Mouse (Mus musculus): ENCODE results near the gene Rab9. TPM values are rescaled to one million over a fixed set of nuclear protein-coding genes. Genes with fewer than 3 reads are reported as not detected.
"Not testable (repeated sequence)": the region's sequence is repeated elsewhere in the genome, so short reads cannot be mapped to it uniquely, and the experiment has no call there.

Rab9 gene
- 10 to 100 TPM; 38.5 to 39.0 TPM for total RNA-seq (2021)

GRCm38 (mm10) chrX:166479365-166479983 is at the start of gene Rab9:
TSS of gene Rab9 (minus strand) at chrX:166479867.
- DNase-seq (ENCODE audit: extremely low spot score in 1 of 2, low spot score in 1 of 2): peak; percentile 68 to 71

DNA sequence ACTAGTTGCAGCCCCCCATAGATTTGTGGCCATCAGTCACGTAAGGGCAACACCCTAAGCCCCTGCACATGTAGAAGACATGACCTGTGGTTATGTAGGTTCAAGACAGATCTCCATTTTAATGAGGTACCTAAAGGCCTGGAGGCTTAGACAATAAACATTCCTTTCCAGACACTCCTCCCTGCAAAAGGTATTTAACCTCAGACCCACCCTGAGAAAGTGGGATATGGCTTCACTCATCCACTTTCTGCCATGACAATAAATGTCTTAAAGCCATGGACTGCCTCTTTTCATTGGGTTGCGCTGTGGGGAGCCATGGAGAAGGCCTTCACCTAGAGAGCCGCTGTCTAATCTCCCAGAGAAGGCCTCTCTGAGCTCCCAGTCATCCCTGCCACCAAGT is 48.5 kb upstream of the Rab9 start:
- DNase-seq (ENCODE audit: extremely low spot score in 1 of 2, low spot score in 1 of 2): no peak

GRCm38 (mm10) chrX:166525637-166526315 is 46.1 kb upstream of the Rab9 start:
- DNase-seq (ENCODE audit: extremely low spot score in 1 of 2, low spot score in 1 of 2): no peak

DNA sequence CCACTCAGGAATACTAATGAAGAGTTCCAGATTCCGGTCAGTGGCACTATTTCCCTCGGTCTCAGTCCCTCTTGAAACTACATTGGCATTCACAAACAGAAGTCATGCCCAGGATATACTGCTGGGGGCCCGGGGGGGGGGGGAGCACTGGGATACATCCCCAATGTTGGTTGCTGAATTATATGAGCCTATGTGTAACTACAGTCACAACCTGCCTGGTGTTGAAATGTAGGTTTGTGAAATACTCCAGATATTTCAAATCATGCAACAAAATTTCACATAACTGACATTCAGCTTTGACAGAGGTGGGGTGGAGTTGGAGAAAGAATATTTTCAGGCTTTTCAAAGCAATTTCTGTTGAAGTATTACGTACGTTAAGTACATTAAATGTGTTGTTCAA is 41.1 kb upstream of the Rab9 start:
- no peak for DNase-seq (ENCODE audit: extremely low spot score in 1 of 2, low spot score in 1 of 2)

DNA sequence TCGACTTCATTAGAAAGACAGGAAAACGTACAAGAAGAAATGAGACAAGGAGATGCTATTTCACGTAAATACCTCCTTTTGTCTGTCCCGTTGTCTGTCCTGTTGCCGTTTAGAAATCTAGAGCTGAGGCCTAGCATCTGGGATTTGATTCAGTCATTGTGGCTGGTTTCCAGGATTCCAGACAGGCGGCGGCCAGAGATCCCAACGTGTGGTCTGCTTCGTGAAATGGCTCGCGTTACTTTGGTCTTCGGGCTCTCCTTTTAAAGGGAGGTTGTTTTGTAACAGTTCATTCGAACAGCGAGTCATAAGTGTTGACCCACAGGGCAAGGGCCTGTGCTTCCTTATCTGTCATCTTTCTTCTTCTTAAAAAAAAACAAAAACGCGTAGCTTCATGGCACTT is 38.7 kb upstream of the Rab9 start, which contains the start of gene Tceanc:
Gene Tceanc, minus strand, starts transcription at position 223 of the 400 bp plus-strand sequence.
- DNase-seq (ENCODE audit: extremely low spot score in 1 of 2, low spot score in 1 of 2): no peak

DNA sequence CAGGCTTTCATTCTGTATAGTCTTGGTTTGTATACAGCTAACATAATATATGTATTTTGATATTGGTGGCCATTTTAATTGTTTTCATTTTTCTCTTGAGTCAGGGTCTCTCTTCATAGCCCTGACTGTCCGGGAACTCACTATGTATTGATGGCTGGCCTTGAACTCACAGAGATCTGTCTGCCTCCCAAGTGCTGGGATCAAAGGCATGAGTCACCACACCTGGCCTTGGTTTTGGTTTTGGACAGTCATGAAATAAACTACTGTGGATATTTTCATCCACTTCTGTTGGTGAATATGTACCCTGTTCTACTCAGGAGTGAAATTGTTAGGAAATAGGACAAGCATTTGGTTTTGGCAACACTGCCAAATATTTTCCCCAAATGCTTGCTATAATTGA is 37.0 kb upstream of the Rab9 start:
- DNase-seq (ENCODE audit: extremely low spot score in 1 of 2, low spot score in 1 of 2): no peak

DNA sequence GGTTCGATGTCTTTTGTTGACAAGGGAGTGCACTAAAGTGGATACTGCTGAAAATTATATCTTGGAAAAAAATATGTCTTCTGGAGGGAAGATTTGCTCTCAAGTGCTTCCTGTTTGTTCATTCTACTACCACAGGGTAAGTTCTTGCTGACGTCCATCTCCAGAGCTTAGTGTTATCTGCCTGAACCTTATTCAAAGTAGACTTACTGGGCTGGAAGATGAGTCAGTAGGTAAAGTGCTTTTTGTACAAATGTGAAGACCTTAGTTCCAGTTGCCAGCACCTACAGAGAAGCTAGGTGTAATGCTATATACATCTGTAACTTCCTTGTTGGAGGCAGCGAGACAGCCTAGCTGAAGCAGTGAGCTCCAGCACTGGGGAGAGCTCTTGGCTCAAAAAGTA is 36.3 kb upstream of the Rab9 start:
- no peak for DNase-seq (ENCODE audit: extremely low spot score in 1 of 2, low spot score in 1 of 2)

GRCm38 (mm10) chrX:166514035-166514434 is 34.4 kb upstream of the Rab9 start:
- not testable (repeated sequence) for DNase-seq (ENCODE audit: extremely low spot score in 1 of 2, low spot score in 1 of 2)

DNA sequence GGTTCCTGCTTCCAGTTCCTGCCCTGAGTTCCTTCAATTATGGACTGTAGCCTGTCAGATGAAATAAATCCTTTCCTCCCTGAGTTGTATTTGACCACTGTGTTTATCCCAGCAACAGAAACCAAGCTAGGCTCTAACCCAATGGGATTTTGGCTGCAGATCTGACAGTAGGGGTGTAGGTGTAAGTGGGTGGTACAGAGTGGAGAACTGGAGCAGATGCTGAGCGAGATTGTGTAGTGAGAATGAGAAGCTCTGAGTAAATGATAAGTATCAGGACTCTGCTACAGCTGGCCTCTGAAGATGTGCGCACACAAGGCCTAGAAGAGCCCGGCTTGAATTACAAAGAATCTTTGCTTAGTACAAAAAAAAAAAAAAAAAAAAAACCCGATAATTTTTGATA is 32.4 kb upstream of the Rab9 start:
- no peak for DNase-seq (ENCODE audit: extremely low spot score in 1 of 2, low spot score in 1 of 2)

- DNase-seq (ENCODE audit: extremely low spot score in 1 of 2, low spot score in 1 of 2): no peak
Measured at GRCm38 (mm10) chrX:166511107-166511506, 31.4 kb upstream of the Rab9 start.

DNA sequence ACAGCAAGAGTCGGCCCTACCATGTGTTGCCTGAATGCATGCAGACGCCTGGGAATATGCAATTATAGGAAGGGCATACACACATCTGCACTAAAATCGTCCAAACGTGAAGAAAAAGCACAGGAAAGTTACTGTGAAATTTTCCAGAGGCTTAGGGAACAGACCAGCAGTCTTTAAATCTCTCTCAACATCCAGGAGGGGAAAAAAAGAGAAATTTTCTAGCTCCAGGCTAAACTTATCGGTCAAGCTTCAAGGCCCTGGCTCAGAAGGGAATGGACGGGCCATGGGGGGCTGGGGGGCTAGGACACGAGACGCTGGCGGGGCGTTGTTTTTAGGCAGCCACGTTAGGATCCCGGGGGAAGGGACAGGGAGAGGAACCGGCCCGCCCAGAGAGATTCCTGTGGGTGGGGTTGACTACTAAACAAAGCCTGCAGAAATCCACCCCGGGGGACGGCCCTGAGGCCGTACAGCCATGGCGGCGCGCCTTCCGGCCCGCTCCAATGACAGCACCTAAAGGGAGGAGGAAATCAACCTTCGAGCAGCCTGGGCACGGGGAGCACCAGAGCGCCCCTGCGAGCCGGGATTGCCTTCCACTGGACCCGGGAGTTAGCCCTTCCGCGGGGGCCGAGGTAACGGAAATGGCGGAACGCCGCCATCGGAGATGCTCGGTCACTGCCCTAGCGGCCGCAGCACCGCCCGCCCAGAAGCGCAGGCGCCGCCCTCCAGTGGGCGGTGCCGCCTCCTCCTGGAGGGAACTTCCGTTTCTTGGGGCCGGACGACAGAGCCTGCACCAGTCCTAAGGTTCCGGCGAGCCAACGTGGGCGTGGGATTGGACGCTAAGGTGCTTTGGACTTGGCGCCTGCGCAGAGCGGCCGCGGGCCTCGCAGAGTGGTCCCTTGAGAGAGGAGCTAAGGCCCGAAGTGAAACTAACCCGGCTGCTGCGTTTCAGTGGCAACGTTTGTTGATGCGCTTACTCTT is 30.4 kb upstream of the Rab9 start:
- DNase-seq (ENCODE audit: extremely low spot score in 1 of 2, low spot score in 1 of 2): peak; percentile 70 to 71

GRCm38 (mm10) chrX:166504421-166504820 is 24.8 kb upstream of the Rab9 start:
- DNase-seq (ENCODE audit: extremely low spot score in 1 of 2, low spot score in 1 of 2): no peak

- no peak for DNase-seq (ENCODE audit: extremely low spot score in 1 of 2, low spot score in 1 of 2)
Measured at GRCm38 (mm10) chrX:166499496-166500190, 20.0 kb upstream of the Rab9 start.

DNA sequence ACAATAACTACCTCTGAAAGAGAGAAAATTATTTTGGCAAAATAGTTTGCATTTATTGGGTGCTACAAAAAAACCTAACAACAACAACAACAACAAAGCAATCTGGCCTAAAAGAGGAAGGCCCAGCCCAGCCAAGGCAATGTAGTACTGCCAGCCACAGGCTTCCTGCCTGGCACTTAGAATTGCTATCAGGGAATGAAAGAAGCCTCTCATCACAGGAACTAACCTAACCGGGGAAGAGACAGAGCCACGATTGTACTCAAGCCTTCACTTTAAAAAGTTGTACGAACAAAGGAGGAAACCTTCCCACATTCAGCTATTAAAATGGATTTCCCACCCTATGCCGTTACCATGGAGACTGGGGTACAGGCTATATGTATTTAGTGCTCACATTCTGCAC is 18.1 kb upstream of the Rab9 start:
- no peak for DNase-seq (ENCODE audit: extremely low spot score in 1 of 2, low spot score in 1 of 2)

- no peak for DNase-seq (ENCODE audit: extremely low spot score in 1 of 2, low spot score in 1 of 2)
Measured at GRCm38 (mm10) chrX:166495052-166495451, 15.4 kb upstream of the Rab9 start.

DNA sequence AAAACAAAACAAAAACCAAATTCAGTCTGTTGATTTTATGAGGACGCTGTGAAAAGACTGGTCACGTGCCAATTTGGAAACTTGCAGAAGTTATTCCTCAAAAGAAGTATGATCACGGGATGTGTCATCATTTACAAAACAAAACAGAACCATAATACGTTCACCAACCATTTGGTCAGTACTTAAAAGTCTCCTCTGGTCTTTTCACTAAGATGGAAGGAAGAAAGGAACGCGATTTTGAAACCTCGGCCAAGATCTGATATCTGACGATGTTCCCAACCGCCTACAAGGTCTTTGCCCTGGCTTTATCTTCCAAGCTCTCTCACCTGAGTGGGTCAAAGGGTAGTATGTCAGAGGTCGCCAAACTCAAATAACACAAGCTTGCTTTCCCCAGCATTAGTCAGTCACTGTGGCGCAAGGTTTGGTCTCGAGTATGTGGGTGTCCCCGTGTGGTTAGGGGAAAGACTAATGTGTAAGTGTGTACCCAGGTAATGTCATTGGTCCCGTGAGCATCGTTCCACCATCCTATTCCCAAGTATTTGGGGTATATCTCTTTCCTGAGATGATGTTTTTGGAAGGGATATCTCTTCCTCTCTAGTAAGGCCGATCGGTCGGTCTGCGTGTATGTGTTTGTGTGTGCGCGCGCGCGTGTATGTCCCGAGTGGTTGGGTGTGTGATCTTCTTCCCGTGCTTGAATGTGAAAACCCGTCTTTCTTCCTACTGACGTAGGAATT is 869 bp downstream of the Rab9 start:
- no peak for DNase-seq (ENCODE audit: extremely low spot score in 1 of 2, low spot score in 1 of 2)

GRCm38 (mm10) chrX:166477393-166477792 is 2.3 kb downstream of the Rab9 start:
- no peak for DNase-seq (ENCODE audit: extremely low spot score in 1 of 2, low spot score in 1 of 2)

DNA sequence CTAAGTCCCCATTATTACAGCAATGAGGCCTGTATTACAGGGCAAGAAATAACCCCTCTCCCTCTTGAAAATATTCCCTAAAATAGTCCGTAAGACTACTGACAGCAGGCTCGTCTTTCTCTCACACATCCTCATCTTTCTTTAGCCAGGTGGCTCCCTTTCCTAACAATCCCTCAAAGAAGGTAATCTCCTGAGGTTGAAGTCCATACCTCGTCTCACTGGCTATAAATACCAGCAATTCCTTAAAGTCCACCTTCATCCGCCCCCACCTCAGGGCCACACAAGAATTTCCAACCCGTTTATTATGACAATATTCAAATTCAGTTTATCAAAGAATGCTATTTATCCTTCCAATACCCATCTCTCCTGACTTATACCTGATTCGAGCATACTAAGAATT is 7.1 kb downstream of the Rab9 start:
- DNase-seq (ENCODE audit: extremely low spot score in 1 of 2, low spot score in 1 of 2): no peak

DNA sequence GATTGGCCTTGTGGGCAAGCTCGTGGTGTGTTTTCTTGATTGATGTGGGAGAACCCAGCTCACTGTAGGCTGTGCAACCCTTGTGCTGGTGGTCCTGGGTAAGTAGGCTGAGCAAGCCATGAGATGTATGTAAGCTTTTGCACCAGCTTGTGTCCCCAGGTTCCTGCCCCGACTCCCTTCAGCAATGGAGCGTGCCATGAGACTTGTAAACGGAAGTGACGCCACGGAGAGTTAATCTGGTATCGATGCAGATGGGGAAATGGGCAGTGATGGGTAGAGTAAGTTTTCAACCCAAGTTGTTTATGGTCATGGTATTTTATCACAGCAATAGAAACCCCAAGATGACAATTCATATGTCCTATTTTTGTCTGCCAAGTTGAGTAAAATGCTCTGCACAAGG is 11.3 kb downstream of the Rab9 start:
- DNase-seq (ENCODE audit: extremely low spot score in 1 of 2, low spot score in 1 of 2): no peak

- no peak for DNase-seq (ENCODE audit: extremely low spot score in 1 of 2, low spot score in 1 of 2)
Measured at GRCm38 (mm10) chrX:166455525-166455924, 24.1 kb downstream of the Rab9 start.

Measured in layer of hippocampus, postnatal 25 days (tissue).